Mouse (Mus musculus) adrenal gland, postnatal 36 days (tissue): ENCODE results near the gene Melk. TPM values are rescaled to one million over a fixed set of nuclear protein-coding genes. Genes with fewer than 3 reads are reported as not detected.

Source experiments
- DNase-seq, 2 experiments: peaks; one replicate each; pipeline ENCODE4 v3.0.0; 2021; ENCODE audit warnings: mixed read lengths in 1 of 2
- long read RNA-seq, 2 experiments: library from polyadenylated mRNA; stranded (forward); transcript quantifications; one replicate each; pipeline ENCODE4 v2.0.0; 2021; ENCODE audit warnings: borderline sequencing depth in 2 of 2
- total RNA-seq, 2 experiments: library from RNA; stranded (reverse); gene quantifications; 2 replicates each; pipeline ENCODE4 v1.2.3; 2021

Melk gene
- 1 to 10 TPM; 1.7 to 1.8 TPM for total RNA-seq
- long read RNA-seq, experiment 1, partial matches to known transcripts: 0 of 3 reads
- long read RNA-seq, experiment 1, other reads (novel, unspliced or antisense): 0 of 3 reads
- long read RNA-seq, experiment 2, partial matches to known transcripts: 0 of 2 reads
- long read RNA-seq, experiment 2, other reads (novel, unspliced or antisense): 0 of 2 reads

DNA sequence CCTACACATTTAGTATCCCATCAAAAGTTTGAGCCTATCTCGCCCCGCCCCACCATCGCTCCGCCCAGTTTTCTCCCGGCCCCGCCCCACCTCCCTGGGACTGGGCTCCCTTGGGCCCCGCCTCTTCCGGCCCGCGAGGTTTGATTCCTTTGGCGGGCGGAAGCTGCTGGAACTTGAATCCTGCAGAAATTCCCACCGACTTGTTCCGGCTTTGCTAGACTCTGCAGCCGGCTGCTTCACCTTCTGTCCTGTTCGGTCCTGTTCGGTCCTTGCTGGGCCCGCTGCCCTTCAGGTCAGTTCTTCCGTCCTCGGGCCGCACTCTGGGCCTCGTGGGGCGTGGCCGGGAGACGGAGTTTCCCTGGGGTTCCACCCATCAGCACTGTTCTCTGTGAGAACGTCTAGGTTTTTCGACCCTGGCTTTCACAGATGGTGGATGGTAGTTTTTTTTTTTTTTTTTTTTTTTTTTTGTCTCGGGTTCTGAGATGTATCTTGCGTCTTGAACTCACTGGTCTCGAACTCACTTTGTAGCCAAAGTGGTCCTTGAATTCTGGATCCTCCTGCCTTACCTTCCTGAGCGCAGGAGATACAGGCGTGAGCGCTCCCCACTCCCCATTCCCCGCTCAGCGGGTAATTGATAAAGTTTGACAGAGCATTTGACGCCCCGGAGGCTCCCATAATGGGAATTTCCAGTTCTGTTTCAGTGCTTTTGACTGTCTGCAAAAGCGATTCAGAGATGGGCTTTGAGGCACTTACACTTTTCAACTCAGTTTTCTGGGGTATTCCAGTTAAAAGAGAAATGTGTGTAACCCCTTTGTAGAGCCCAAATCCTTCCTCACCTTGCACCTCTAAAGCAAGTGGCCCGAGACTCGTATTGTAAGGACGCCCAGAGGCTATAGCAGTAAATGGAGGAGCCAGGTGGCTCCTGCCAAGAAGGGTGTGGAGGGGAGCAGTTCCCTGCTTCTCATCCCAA is at the start of gene Melk:
Gene Melk, plus strand, starts transcription at position 96 of the 970 bp plus-strand sequence.
- DNase-seq: peak; percentile 87 to 94

DNA sequence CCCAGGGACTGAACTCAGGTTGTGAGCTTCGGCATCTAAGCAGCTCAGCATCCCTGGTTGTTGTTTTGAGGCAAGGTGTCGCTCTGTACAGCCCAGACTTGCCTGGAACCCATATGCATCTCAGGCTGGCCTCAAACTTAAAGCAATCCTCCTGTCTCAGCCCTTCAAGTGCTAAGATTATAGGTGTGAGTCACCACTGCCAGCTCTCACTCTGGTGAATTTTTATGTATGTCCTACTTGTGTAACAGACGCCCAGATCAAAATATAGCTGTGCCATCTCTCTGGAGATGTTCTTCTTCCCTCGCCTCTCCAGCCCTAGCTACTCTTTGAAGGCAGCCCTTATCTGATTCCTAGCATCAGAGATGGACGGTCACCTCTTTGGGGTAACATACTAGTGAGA is 49.2 kb upstream of the Melk start:
- no peak for DNase-seq

DNA sequence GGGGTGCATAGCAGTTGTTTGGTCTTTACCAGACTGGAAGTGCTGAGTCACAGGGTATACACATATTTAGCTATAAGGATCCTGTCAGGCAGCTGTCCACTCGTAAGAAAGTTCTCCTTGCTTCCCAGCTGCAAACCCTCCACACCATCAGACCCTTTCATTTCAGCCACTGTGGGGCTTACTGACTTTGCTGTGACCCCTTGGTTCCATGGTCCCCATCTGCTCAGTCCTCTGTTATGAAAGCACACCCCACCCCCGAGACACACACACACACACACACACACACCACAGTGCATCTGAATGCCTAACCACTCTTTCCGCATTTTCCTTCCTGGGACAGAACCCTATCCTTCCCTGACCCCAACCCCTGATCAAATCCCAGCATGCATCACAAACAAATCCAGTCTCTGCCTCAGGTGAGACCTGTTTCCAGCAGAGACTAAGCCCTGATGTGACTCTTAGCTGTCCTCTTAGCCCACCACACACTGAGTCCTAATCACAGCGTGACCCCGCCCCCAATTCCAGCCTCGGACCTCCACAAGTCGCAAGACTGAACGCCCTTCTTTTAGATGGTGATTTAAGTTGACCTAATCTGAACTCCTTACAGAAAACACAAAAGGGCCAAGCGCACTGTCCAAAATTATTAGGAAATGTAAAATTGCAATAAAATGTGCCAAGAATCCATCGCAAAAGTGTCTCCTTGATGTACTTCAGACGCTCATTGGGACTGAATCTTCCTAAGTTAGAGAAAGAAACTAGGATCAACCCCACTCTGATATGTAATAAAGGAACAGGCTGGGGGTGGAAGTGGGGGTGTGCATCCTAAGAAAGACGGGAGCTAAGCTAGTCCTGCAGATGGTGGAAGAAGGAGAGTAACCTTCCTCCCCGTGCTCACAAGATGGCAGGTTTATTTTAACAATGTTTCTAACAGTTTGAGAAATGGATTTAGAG is 48.4 kb upstream of the Melk start:
- DNase-seq: no peak

DNA sequence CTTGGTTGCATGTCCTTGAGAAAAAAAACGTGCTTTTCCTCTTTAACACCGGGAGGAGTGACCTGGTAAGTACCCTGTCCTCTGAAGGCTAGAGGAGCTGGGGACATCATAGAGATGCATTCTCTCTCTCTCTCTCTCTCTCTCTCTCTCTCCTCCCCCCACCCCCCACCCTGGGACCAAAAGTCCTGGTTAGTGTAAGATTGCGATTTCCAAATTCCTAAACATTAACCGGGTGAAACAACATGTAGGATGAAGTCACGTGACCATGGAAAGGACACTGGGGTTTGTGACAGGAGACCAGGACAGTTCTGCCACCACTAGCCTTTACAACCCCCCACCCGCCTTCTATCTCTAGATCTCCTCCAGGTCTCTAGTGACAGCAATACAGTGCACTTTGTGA is 47.5 kb upstream of the Melk start:
- DNase-seq: no peak

- DNase-seq: no peak
These were observed 46.1 kb upstream of the Melk start for GRCm38 (mm10) chr4:44254579-44254978.

DNA sequence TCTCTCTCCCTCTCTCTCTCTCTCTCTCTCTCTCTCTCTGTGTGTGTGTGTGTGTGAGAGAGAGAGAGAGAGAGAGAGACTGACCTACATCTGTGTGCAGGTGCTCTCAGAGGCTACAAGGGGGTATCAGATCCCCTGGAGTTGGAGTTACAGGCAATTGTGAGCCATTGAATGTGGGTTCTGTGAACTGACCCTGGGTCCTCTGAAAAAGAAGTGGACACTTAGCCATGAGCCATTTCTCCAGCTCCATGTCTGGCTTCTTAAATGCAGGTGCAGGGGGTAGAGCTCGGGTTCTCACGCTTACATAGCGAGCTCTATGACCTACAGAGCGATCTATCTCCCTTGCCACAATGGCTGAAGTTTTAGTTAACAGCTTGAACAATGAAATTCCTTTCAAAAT is 41.5 kb upstream of the Melk start:
- DNase-seq: no peak

- DNase-seq: peak; percentile 69 to 73
These were observed 40.4 kb upstream of the Melk start for GRCm38 (mm10) chr4:44260244-44260643.

GRCm38 (mm10) chr4:44265500-44265899 is 35.2 kb upstream of the Melk start:
- no peak for DNase-seq

- no peak for DNase-seq
These were observed 33.2 kb upstream of the Melk start for GRCm38 (mm10) chr4:44267437-44267836.

DNA sequence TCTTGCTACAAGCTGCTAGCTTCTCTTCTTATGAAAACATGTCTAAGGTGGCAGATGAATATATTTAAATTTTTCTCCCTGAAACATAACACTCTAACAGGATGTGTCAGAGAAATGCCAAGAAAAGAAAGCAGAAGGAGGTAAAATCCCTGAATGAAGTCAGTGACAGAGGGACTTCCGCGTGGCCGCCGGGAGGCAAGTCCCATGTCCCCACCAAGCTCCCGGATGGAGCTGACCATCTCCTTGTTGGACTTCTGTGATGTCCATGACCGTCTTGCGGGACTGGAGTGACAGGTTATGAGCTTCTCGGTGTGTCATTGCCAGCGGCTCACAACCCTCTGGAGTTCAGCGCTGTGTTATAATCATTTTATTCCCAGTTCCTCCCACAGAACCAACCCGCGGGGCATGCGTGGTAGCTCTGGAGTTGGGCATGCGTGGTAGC is 31.3 kb upstream of the Melk start:
- no peak for DNase-seq

- no peak for DNase-seq
These were observed 29.5 kb upstream of the Melk start for GRCm38 (mm10) chr4:44271134-44271533.

GRCm38 (mm10) chr4:44281597-44282265 is 18.9 kb upstream of the Melk start:
- DNase-seq: peak; percentile 22 to 32

DNA sequence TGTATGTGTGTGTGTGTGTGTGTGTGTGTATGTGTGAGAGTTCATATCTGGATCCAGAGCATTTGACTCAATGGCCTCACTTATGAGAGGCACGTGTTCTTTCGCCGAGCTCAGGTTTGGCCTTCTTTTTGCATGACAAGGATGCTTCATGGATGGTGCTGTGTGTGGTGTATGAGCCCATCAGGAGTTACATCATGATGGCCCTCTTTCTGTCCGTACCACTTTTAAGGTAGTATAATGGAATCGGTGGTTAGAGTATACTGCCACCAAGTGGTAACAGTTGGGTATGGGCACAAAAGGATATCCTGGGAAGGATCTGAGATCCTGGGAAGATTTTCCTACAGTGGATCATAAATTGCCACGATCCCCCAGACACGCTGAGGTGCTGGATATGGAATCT is 8.1 kb upstream of the Melk start:
- DNase-seq: peak; percentile 20 to 48

GRCm38 (mm10) chr4:44295837-44296236 is 4.8 kb upstream of the Melk start:
- DNase-seq: no peak

GRCm38 (mm10) chr4:44306585-44306984 is 5.9 kb downstream of the Melk start:
- DNase-seq: no peak

DNA sequence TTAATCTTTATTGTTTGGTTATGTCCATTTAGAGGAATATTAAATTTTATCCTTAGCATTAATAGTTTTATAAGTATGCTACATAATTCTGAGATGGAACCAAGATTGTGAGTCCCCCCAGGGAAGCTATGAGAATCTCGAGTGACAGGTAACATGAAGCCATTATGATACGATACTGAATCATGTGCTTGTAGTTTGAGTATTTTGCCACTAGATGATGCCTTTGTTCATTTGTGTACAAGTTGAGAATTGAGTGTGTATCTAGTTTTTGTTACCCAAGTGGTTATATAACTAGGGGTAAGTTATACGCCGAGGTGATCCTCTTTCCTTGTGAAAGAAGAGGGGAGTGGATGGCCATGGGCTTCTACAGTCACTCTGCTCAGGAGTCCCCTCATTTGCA is 9.8 kb downstream of the Melk start:
- no peak for DNase-seq

GRCm38 (mm10) chr4:44310911-44311310 is 10.2 kb downstream of the Melk start:
- DNase-seq: no peak

GRCm38 (mm10) chr4:44316270-44316809 is 15.7 kb downstream of the Melk start:
- DNase-seq: no peak

- no peak for DNase-seq
These were observed 19.8 kb downstream of the Melk start for GRCm38 (mm10) chr4:44320448-44320847.

- no peak for DNase-seq
These were observed 21.4 kb downstream of the Melk start for GRCm38 (mm10) chr4:44322124-44322523.

GRCm38 (mm10) chr4:44325453-44325852 is 24.8 kb downstream of the Melk start:
- DNase-seq: no peak
